Mouse (Mus musculus) heart, adult 10 weeks (tissue): ENCODE results near the gene Tmco3. TPM values are rescaled to one million over a fixed set of nuclear protein-coding genes. Genes with fewer than 3 reads are reported as not detected.

Experiments
- polyA plus RNA-seq: library from polyadenylated mRNA; stranded (reverse); fragments of 350-450 nt; fragmentation: Illumina TruSeq; extraction: RNeasy Lipid Tissue Mini Kit (QIAGEN cat#74804); gene quantifications from one replicate; pipeline ENCODE4 v1.2.3, GENCODE M21; 2014; ENCODE audit warnings: low read depth, low replicate concordance

The Tmco3 gene
- 20.3 TPM for polyA plus RNA-seq

GRCm38 (mm10) chr8:13287692-13288623 is at the start of gene Tmco3, which contains the start of gene Dcun1d2:
Gene Tmco3, plus strand, starts transcription at chr8:13288190.
Gene Dcun1d2, minus strand, starts transcription at chr8:13288131.

GRCm38 (mm10) chr8:13254019-13254418 is 34.0 kb upstream of the Tmco3 start, which contains the start of gene Adprhl1:
Gene Adprhl1, minus strand, starts transcription at chr8:13254162.

DNA sequence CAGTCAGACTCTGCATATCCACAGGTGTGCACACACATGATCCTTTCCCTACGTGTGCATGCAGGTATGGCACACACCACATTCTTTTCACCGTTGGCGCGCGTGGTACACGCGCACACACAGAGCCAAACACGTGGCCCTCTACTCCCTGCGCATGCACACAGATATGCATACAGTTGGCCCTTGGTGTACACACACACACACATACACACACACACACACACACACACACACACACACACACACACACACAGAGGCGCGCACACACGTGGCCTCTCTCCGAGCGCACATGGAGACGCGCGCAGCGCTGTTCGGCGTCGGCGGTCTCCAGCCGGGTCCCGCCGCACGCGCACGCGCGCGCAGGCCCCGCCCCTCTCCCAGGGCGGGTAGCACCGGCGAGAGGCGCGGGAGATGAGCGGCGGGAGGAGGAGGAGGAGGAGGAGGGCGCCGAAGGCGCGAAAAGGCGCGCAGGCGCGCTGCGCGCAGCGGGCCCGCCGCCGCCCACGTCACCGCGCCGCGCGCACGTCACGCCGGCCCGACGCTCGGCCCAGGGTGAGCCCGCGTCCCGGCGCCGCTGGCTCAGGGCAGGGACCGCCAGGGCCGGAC is 50.4 kb downstream of the Tmco3 start, which contains the start of gene Tfdp1:
Gene Tfdp1 (plus strand): TSS at position 497 of the 606 bp plus-strand sequence.

Other genes with a start within 250 kb of the Tmco3 start
- 0.21 TPM for gene Proz, start 227.3 kb upstream of the Tmco3 start, polyA plus RNA-seq
- 12.6 TPM for gene Pcid2, start 182.7 kb upstream of the Tmco3 start, polyA plus RNA-seq
- gene Cul4a, start 182.6 kb upstream of the Tmco3 start, polyA plus RNA-seq: 77.6 TPM
- gene Lamp1, start 129.0 kb upstream of the Tmco3 start, polyA plus RNA-seq: 457 TPM
- 3.6 TPM for gene Grtp1, start 87.6 kb upstream of the Tmco3 start, polyA plus RNA-seq
- gene Adprhl1, start 34.0 kb upstream of the Tmco3 start, polyA plus RNA-seq: 663 TPM
- gene Dcun1d2, start 59 bp upstream of the Tmco3 start, polyA plus RNA-seq: 70.3 TPM
- gene Tfdp1, start 50.6 kb downstream of the Tmco3 start, polyA plus RNA-seq: 29.3 TPM
- not detected for gene Atp4b, start 108.6 kb downstream of the Tmco3 start, polyA plus RNA-seq
- gene Grk1, start 116.9 kb downstream of the Tmco3 start, polyA plus RNA-seq: not detected
- 7.2 TPM for gene Tmem255b, start 147.0 kb downstream of the Tmco3 start, polyA plus RNA-seq
- 130 TPM for gene Gas6, start 206.3 kb downstream of the Tmco3 start, polyA plus RNA-seq